Mouse (Mus musculus) liver (tissue): ENCODE results near the gene Ttll5.

Experiments
- DNase-seq: peaks from one replicate; pipeline ENCODE4 v3.0.0-alpha.2; 2020; ENCODE audit warnings: mixed read lengths

Ttll5 gene

GRCm38 (mm10) chr12:85824438-85825264 lies at the start of gene Ttll5, which contains the start of gene Erg28:
Gene Ttll5, plus strand, starts transcription at chr12:85824659.
Gene Erg28, minus strand, starts transcription at chr12:85824550.
- peak; percentile 94 for DNase-seq

- no peak for DNase-seq
Measured at GRCm38 (mm10) chr12:85778962-85779361, 45.5 kb upstream of the Ttll5 start.

DNA sequence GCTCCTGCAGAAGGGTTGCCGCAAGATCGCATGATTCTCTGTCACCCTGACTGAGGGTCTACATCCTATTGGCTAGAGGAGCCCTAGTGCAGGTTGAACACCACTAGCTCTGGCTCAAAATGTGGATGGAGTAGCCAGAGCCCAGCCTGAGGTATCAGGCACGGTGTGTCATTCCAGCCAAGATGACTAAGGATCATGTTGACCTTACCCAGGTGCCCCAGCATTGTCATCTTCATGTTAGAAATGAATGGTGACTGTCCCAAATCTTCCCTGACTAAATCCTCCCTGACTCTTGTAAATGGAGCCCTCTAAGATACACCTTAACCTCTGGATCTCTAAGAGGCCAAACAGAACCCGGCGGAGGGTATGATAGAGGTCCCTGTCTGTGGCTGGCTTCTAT lies 44.8 kb upstream of the Ttll5 start:
- no peak for DNase-seq

DNA sequence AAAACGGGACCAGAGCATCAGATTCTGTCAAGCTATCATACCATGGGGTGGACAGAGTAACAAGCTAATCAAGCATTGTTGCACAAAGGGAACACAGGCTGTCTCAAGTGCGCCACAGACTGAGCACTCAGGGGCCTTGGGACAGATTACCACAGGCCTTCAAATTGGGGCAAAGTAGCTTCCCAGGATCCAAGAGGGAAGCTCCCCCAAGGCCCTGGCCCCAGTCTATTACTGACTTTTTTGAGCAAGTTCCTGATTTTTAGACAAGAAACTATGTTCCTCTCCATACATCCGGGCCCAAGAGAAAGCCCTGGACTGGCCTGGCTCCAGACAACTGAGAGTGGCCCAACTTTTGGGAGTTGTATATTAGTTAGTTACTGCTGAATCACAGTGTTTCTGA lies 42.9 kb upstream of the Ttll5 start:
- DNase-seq = no peak

DNA sequence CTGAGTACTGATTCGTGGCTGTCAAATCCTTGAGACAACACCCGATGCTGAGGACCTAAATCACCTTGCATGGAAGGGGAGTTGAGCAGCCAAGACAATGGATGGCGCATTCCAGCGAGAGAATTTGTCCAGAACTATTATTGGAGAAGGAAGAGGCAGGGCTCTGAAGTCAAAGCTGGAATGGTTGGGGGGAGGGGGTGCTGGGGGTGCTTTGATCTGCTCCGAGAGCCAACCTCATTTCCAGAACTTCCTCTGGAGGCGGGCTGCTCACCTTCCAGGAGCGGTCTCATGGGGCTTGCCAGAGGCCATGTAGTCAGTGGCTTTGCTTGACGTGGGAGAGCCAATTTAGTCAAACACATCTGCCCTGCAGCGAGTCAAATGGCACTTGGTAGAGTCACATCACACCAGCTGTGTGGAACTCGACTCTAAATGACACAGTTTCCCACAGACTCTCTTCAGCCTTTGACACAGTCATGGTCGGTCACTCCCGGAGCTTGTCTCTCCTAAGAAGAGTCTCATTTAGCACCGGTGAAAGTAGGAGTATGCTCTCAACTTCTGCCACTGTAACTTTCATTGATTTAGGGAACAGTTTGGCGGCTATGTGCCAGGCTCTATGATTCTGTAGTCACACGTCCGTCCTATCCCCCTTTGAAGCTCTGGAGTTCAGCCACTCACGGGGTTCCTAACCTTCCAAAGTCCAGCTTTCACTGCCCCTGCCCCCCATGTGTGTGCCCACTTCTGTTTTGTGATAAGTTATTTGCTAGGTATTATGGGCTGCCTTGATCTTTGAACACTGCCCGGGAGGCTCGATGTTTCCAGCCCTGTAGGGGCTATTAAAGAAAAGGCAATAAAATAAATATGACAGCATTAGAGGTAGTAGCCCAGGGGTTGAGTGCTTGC lies 39.3 kb upstream of the Ttll5 start:
- no peak for DNase-seq

- no peak for DNase-seq
Measured at GRCm38 (mm10) chr12:85792158-85792557, 32.3 kb upstream of the Ttll5 start.

- DNase-seq = no peak
Measured at GRCm38 (mm10) chr12:85792821-85793346, 31.6 kb upstream of the Ttll5 start.

DNA sequence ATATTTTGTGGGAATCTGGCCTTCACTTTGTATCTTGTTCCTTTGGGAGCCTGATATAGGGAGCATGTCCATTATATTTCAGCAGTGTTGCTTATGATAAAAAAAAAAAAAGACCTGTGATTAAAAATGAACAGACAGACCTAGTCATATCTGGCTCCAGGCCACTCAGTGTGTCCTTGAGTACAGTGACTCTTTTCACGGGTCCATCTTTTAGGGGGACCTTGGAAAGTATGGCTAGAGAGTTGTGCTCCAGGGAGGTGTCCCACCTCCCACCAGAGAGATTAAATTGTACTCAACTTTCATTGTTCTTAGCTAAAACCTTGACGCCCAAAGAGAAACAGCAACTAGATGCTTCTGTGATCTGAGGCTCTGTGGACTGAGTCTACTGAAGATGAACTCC lies 30.4 kb upstream of the Ttll5 start:
- DNase-seq = no peak

GRCm38 (mm10) chr12:85795551-85795950 lies 28.9 kb upstream of the Ttll5 start:
- no peak for DNase-seq

DNA sequence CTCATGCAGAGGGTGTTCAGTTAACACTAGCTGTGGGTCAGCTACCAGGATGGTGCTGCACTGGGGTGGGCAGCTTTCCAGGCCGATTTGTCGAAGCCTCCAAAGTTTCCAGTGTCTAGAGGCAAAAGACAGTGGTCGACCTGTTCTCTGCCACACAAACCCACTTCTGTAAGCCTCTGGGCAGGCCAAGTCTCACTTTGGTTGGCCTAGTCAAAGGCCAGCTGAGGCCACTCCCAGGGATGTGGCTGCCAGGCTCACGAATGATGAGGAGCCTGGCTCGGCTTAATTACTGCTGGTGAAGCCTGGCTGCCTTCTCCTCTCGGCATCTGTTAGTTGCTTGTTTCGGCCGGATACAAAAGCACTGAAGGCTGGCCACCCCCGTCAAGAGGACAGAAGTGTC lies 24.4 kb upstream of the Ttll5 start:
- DNase-seq = no peak

- DNase-seq = no peak
Measured at GRCm38 (mm10) chr12:85809726-85810125, 14.7 kb upstream of the Ttll5 start.

DNA sequence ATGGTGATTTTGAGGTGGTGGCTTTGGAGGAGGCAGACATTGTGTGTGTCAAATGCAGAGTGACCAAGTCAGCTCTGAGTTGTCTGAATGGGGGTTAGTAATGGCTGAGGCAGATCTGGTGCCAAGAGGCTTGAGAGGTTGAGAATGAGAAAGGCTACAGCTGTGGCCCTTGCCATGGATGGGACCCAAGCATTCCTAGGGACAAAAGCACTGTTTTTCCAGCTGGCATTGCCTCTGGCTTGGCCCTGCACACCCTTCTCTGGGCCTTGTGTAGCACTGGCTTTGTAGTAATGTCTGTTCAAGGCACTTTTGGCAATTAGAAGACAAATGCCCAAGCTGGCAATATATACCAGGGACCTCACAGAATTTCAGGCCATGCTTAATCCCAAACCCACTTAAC lies 13.5 kb upstream of the Ttll5 start:
- no peak for DNase-seq

- DNase-seq = no peak
Measured at GRCm38 (mm10) chr12:85811676-85812075, 12.8 kb upstream of the Ttll5 start.

DNA sequence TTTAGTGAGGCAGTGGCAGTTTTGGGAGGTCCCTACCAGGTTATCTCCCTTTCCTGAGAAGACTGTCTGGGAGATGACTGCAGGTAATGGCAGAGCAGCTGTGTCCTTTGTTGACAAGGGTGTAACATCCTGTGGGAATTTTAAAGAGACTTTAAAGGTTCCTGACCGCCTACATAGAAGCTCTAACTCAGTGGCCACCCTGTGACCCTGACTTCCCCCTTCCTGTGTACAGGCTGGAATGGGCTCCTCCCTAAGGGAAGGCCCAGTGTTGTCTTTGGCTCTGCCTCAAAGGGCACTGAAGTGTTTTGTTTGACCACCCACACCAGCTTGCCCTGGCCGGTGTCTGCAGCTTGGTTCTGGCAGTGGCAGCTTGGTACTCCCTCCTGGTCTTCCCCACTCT lies 10.9 kb upstream of the Ttll5 start:
- DNase-seq = peak; percentile 25

DNA sequence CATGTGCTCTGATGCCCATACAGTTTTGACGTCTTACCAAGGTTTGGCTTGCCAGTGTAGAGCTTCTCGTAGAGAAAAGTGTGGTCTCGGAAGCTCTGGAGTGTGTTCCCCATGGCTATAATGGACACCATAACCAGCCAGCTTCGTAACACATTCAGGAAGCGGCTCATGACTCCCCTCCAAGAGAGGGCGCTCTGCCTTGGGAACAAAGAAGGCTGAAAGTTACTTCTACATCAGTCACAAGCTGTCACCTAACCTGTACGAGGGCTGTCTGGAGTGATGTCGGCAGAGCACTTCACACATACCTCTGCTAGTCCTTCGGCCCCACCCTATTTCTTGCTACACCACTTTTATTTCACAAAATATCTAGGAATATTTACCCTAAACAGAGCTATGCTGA lies 2.4 kb upstream of the Ttll5 start:
- DNase-seq = no peak

GRCm38 (mm10) chr12:85825361-85825760 lies 902 bp downstream of the Ttll5 start:
- DNase-seq = no peak

GRCm38 (mm10) chr12:85825822-85826221 lies 1.4 kb downstream of the Ttll5 start:
- no peak for DNase-seq

GRCm38 (mm10) chr12:85828856-85829255 lies 4.4 kb downstream of the Ttll5 start:
- no peak for DNase-seq

GRCm38 (mm10) chr12:85829866-85830265 lies 5.4 kb downstream of the Ttll5 start:
- DNase-seq = no peak

DNA sequence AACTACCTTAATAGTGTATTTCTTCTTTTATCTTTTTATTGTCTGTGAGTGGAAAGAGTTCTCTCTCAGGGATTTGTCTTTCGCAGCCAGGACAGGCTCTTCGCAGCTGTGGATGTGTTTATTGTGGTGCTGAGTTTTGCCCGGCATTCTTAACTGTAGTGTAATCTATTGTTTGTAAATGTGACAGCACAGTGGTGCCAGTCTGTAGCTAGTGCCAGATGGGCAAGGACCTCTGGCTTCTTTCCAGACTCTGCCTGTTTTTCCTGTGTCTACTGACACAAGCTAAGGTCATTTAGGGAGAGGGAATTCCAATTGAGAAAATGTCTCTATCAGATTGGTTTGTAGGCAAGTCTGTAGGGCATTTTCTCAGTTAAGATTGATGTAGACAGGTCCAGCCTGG lies 6.2 kb downstream of the Ttll5 start:
- no peak for DNase-seq

- DNase-seq = no peak
Measured at GRCm38 (mm10) chr12:85834543-85834942, 10.1 kb downstream of the Ttll5 start.

DNA sequence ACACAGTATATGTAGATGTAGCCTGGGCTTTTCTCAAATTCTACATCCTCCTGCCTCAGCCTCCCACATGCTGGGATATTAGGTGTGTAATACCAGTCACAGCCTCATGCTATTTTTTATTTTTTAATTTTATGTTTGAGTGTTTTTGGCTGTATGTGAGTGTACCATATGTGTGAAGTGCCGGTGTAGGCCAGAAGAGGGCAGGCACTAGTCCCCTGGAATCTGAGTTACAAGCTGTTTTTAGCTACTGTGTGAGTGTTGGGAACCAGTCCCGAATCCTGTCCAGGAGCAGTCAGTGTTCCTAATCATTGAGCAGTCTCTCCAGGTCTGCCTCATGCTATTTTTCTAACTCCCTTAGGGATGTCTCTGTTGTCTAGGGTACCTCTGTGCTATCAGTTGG lies 13.3 kb downstream of the Ttll5 start:
- DNase-seq = no peak

DNA sequence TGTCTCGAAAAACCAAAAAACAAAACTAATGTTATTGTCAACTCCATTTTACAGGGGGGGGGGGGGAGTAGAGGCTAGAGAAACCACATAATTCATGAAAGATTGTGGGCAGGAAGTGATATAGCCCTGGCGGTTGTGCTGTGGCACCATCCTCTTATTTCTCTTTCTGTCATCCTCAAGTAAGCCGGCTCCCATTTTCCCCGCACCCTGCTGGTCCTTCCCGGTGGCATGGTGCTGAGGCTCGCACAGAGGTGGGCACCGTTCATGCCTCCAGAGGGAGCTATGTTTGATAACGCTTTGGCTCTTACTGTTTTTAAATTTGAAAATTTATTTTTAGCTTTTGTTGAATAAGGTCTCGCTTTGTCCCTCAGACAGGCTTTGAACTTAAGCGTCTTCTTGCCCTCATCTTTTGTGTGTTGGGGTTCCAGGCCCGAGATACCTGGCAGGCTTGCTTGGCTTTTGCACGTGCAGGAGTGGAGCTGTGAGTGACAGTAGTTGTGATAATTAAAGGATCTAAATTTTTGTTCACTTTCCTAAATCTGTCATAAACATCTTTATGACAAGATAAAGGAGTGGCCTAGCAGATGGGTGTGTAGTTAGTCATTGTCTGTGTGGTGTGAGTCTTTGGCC lies 15.0 kb downstream of the Ttll5 start:
- DNase-seq = no peak
